Mouse (Mus musculus) gastrocnemius, postnatal 4 days (tissue): Measurements from ENCODE around the gene Dvl3. TPM values are rescaled to one million over a fixed set of nuclear protein-coding genes. Genes with fewer than 3 reads are reported as not detected.

Source experiments
- DNase-seq, 2 experiments: peaks; one replicate each; pipeline ENCODE4 v3.0.0; 2021 to 2022; ENCODE audit warnings: low spot score in 2 of 2, mixed read lengths in 2 of 2
- total RNA-seq, 2 experiments: library from RNA; stranded (reverse); gene quantifications; 2 replicates each; pipeline ENCODE4 v1.2.3; 2021

The Dvl3 gene
- total RNA-seq, 2 experiments from 2014 or later, result 60.7 to 63.6 TPM

DNA sequence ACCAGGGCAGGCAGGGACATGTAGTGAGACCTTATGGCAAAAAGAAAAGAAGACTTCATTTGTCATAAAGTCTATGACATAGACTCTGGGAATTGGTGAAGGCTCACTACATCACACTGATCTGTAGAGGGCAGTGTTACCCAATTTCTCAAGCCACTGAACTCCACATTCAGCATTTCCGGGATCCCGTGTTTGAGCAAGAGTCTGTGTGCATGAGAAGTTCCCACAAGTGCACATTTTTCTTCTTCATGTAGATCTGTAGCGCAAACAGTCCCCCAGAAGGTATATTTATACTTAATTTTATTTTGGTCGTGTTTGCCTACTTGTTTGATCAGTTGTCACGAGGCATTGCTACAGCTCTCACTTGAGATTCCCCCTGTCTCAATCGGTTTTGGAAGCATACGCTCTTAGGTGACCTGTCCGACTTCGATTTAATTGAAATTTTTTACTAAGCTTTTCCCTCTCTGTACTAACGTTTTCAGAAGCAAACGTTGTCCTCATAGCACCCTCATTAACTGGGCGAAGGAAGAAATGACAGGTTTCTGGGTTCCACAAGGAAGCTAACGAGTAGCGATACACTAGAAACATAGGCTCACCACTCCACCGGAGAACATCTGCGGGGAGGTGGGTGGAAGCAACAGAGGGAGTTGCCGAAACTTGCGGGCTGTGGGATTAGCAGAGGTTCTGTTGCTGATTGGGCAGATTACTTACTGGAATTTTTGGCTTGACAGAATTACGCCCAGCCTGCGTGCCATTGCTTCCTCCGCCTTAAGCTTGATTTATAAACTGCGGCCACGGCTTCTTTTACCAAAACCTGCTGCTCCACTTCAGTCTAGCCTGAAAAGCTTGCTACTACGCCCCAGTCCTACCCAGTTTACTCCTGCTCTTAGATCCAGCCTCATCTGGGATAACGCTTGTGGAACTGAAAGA, 19.8 kb upstream of the Dvl3 start:
- peak in 1 of 2 experiments; percentile 38 for DNase-seq

DNA sequence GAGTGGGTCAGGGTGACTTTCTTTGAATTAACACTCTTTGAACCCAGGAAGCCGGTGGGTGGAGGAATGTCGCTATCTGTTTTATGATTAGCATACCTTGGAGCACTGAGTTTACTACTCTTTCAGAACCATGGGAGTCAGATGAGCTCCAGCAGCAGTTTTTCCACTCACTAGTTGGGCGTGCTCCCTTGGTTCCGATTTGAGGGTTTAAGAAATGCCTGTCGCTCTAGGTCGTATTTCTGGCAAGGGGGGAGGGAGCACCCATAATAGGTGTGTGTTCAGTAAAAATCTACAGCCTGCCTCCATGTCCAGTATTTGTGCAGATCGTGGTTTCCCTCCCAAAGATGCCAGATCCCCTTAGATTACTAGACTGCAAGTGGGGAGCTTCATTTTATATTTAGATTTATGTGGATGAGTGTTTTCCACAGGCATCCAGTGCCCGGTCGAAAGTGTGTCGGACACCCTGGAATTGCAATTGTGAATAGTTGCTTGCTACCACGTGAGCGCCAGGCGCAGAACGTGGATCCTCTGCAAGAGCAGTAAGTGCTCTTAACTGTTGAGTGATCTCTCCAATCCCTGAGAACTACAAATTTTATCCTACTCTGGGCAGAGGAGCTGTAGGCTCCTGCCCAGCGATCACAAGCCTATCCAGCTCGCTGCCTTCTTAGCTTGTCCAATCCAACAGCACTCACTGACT, 18.7 kb upstream of the Dvl3 start:
- DNase-seq, result no peak

DNA sequence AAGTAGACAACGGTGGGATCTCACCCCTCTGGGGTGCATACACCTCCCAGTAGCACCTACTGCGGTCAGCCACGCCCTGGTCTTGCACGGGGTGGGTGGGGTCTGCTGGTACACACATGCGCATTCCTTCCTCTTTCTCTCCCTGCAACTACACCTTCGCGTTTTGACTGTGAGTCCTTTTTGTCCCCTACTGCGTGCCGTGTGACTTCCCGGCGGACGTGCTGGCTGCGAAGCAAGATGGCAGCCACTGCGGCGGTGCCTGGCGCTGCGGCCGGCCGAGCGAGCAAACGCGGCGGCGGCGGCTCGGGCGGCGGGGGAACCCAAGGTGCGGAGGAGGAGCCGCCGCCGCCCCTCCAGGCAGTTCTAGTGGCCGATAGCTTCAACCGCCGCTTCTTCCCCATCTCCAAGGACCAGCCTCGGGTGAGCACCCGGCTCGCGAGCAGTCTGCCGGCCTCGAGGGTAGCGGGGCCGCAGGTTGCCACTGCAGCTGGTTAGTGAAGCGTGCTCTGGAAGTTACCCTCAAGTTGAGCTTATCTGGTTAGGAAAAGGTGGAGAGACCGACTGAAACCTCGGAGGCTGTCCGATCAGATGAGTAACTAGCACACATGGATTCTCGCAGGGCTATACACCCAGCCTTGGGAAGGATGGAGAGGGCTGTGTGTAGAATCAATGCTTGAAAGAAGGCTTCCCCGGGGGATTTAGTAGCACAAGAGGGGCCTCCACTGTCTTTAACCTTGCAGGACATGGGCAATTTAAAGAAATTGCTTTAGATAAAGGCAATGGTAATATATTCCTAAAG, 17.9 kb upstream of the Dvl3 start, which contains the start of gene Eif2b5:
Gene Eif2b5, plus strand, starts transcription at position 141 of the 799 bp plus-strand sequence.
- DNase-seq, result peak; percentile 71 to 89

DNA sequence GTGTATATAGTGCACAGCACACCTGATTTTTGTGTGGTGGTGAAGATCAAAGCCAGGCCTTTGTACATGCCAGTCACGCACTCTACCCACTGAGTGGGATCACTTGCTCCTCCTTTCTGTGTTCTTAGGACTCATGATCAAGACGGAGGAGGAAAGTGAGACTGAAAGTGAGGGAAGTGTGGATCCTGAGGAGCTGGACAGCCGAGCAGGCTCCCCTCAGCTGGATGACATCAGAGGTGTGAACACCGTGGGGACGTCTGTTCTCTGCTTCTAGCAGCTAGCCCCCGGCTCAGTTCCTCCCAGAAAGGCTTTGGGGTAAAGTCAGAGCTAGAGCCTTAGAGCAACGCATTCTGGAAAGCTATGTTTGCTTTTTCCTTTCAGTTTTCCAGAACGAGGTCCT, 10.8 kb upstream of the Dvl3 start:
- DNase-seq, result no peak

DNA sequence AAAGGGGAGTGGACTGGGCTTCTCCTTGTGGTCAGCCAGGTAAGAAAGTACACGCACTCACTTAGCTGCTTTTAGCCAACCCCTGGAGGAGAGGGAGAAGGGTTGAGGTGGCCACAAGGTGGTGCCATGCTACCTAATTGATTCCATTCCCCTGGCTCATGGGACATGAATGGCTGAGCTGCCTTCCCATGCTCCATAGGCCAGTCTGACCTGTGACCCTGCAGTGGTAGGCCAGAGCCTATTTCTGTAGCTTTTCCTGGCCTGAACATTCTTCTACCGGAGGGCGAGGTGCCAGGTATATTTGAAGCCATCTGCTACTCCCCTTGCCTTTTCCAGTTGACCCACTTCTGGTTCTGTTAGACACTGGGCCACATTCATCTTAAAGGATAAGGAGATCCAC, 7.4 kb upstream of the Dvl3 start:
- DNase-seq, result no peak

DNA sequence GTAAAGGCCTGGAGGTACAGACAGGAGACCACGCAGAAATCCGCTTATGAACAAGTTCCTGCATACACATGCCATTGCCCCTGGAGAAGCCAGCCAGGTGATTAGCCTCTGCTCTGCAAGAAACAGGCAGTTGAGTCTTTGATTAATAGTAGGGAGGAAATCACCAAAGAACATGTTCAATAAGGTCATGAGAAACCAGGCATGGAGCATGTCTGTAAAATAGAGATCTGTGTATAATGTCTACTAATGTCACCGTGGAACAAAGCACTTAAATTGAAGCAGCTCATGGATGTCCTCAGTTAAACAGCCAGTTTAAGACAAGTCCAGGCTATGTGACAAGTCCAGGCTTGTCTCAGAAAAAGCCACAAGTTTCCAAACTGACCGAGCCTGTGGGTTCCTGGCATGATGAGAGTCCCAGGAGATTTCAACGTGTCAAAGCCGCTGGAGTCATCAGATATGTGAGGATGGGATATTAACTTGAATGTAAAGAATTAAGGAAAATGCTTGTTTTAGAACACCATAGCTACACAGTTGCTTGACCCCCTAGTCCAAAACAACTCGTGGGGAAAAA, 5.4 kb upstream of the Dvl3 start:
- DNase-seq, result no peak

DNA sequence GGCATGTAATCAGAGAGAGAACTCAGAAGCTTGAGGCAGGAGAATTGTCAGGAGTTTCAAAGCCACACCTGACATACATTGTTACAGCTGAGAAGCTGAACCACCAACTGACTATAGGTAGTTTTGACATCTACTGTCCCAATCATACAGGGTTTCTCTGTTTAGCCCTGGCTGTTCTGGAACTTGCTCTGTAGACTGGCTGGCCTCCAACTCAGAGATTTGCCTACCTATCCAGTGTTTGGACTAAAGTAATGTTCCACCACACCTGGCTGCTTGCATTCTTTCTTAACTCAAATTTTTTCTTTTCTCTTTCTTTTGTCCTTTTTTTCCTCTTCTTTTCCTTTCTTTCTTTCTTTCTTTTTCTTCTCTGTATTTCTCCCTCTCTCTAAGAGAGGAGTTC, 750 bp upstream of the Dvl3 start:
- no peak for DNase-seq

DNA sequence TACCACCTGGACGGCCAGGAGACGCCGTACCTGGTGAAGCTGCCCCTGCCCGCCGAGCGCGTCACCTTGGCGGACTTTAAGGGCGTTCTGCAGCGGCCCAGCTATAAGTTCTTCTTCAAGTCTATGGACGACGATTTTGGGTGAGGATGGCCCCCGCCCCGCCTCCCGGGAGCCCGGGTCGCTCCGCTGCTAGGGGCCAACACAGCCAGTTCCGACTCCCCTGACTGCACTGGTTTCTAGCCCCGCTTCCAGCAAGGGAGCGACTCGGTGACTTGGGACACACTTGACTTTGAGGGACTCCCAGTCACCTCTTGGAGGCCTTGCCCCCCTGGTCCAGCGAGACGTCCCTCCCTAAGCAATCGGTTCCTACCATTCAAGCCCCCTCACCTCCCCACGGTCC, 434 bp downstream of the Dvl3 start:
- peak; percentile 43 to 53 for DNase-seq

DNA sequence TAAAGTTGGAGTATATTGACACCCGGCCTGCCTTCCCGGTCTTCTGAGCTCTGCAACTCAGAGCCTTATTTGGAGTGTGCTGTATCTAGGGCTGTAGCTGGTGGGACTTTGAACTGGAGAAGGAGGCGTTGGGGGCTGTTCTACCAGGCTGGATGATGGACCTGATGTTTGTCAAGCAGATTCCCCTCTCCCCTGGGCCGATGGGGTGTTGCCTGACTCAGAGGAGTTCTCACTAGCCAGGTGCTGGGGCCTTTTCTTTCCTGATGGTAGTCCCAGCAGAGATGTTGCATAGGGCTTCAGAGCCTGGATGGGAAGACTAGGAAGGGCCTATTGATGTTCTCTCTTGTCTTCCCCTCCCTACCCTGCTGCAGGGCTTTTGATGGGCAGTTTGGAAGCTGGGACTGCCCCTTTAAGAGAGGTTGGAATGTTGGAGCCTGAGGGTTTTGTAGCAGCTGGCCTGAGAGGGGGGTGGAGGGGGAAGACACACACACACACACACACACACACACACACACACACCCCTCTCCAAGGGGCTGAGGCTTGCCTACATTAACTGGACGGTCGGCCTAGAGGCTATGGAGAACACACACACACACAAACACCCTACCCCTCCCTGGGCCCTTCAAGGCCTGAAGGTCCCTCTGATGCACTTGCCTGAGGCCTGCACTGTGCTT, 1.1 kb downstream of the Dvl3 start:
- DNase-seq, result peak in 1 of 2 experiments; percentile 61

DNA sequence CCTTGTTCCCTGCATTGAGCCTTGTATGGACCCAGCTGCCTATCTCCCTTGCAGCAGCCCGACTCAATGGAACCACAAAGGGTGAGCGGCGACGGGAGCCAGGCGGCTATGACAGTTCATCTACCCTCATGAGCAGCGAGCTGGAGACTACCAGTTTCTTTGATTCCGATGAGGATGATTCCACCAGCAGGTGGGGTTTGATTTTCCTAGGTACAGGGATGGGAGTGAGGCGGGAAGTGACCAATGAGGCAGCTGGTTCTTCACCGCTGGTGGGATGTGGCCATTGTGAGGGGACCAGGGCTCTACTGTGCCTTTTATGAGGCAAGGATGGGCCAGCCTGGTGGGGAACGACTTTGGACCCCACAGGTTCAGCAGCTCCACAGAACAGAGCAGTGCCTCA, 7.1 kb downstream of the Dvl3 start:
- DNase-seq, result no peak

DNA sequence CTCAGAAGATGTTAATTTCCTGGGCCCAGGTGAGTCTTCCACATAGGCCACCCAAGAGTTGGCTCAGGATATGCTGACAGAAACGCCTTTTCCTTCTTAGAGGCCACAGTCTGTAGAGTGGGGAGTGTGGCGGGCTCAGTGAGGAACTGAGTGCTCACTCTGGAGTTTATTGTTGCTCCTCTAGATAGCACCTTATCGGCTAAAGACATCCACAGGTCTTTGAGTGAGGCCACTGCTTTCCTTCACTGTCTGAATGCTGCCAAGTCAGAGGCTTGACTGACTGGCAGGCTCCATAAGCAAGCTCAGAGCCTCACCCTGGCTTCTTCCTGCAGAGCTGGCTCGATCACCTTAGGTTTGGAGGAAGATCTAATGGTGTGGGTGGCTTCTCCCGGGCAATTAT, 12.0 kb downstream of the Dvl3 start:
- no peak for DNase-seq

DNA sequence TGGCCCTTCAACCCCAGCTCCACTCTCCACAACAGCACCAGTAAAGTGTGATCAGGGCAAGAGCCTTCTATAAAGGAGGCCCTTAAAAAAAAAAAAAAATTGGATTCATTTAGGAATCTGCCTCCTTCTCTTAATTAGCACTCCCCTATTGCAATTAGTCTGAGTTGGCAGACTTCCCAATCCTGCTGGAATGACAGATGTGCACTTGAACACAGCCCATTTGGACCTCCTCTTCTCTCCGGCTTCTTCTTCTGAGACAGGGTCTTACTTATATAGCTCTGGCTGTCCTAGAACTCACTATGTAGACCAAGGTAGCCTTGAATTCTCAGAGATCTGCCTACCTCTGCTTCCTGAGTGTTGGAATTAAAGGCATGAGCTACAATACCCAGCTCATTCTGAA, 12.6 kb downstream of the Dvl3 start:
- DNase-seq, result no peak

DNA sequence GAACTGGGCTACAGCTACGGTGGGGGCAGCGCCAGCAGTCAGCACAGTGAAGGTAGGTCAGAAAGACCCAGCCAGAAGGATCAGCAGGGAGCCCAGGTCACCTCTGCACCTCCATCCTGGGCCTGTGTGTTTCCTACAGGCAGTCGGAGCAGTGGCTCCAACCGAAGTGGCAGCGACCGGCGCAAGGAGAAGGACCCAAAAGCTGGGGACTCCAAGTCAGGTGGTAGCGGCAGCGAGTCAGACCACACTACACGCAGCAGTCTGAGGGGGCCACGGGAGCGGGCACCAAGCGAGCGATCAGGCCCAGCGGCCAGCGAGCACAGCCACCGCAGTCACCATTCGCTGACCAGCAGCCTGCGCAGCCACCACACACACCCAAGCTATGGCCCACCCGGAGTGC, 14.2 kb downstream of the Dvl3 start:
- no peak for DNase-seq

DNA sequence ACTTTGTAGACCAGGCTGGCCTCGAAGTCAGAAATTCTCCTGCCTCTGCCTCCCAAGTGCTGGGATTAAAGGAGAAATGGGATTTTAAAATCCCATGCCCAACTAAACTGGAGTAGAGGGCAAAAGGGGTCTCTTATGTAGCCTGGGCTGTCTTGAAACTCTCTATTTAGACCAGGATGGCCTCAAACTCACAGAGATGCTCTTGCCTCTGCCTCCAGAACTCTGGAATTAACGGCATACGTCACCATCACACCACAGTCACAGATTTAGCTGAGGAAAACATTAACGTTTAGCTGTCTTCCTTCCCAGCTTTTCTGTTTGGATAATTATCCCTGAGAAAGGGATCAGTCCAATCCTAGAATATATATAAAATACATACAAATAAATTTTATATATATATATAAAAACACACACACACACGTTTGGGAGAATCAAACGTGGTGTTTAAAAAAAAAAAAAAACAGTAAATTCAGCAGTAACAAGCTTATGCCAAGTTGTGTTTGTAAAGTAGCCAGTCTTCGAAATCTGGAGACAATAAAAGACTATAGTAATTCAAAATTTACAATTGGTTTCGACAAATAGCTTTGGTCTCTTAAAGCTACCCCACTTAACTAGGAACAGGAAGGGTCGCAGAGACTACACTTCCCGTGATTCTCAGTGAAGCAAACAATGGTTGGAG, 18.0 kb downstream of the Dvl3 start:
- DNase-seq, result no peak

DNA sequence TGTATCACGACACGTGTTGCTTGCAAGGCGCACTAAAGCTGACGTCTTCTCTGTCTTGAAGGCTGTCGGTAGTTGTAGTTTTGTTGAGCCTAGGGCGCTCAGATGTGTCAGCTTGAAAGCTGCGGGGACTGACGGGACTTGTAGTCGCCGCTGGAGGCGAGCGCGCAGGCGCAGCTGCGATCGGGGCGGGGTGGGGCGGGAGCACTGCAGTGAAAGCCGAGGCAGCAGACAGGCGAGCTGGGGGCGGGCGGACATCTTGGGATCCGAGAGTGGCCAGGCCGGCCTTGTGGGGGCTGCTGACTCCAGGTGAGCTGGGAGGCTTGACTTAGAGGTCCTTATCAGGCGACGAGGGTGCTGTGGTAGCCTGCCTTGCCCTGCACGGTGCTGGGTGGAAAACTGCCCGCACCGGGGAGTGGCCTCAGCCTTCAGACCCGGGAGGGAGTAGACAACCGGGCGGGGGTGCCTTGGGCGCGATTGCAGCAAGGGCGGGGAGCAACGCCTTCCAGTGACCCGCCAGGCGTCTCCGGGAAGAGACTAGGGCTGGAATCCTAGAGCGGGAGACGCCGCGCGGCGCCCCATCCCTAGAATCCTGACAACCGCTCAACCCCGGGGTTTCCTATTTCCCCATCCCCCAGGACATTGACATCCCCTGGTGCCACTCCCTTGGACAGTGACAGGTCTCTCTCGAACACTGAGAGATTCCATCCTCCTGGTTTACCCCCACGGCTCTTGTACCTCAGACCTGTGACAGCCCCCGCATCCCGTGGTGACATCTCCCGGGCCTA, 18.7 kb downstream of the Dvl3 start, which contains the start of gene Ap2m1:
Gene Ap2m1, plus strand, starts transcription at position 183 of the 785 bp plus-strand sequence.
- peak; percentile 86 to 93 for DNase-seq

DNA sequence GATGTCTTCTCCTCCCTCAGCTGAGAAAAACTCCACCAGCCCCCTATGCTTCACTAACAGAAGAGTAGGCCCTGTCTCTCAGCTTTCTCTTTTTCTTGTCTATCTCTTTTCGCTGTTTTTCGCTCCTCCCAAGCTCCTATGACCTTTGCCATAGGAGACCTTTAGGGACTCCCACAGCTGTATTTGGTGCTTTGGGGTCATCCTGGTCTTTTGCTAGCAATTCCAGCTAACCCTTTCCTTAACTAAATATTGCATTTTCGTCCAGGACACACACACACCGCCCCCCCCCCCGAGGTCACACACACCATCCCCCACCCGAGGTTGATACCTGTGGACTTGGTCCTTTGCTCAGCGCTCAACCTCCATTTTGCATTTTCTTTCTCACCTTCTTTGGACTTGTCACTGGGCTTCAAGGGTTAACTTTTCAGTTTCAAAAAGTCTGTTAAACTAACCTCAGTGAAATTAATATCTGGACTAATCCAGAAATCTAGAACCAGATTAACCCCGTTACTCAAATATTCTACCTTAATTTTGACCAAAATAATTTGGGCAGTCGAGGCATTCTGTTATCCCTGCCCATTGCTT, 19.4 kb downstream of the Dvl3 start:
- no peak for DNase-seq

DNA sequence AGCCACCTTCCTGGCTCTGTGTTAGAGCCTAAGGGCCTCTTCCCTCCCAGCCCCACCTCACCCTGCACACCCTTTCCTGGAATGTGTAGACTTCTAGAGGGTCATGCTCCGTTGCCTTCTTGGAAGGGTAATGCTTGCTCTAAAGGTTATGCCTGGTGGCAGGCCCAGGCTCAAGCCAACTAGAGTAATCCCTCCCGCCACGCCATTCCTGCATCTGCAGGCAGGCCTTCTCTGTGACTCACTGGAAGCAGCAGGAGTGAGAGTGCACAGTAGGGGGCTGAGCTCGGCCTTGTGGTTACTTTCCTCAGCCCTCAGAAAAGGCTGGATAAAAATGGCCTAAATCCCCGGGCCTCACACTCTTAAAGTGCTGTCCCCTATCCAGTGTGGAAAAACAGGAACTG, 20.3 kb downstream of the Dvl3 start:
- DNase-seq, result no peak

DNA sequence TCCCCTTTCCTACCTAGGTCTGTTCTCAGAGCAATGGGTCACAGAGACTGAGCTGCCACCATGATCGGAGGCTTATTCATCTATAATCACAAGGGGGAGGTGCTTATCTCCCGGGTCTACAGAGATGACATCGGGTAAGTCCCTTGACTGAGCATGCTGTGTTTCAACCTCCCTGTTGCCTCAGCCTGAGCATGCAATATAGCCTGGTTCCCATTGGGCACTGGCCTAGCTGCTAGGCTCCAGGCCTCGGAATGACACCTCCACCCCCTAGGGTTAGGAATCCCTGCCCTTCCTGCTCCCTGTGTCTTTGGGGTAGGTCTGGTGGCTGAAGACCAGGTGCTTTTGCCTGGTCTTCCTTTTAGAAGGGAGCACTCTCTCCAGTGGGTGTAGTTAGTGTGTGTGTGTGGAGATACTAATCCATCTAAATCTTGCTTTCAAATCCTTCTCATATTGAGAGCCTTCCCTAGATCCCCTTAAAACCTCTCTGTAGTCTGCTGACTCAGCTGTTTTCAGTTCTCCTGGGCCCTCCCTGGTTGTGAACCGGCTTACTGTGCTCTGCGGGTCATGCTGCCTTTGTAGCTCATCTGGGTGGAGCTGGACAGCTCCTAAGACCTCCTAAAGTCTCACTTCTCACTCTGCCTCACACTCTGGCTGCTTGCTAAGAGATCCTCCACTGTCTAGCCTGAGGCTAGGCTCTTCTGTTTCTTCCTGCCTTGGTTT, 21.0 kb downstream of the Dvl3 start:
- no peak for DNase-seq
